Mouse (Mus musculus) heart, adult 8-10 months (tissue): ENCODE measurements around the gene Gm10681. TPM values are rescaled to one million over a fixed set of nuclear protein-coding genes. Genes with fewer than 3 reads are reported as not detected.
"Not testable (repeated sequence)": the region's sequence is repeated elsewhere in the genome, so short reads cannot be mapped to it uniquely, and the experiment has no call there.

Experiments
- DNase-seq: peaks from one replicate; pipeline ENCODE4 v3.0.0; 2022; ENCODE audit warnings: low spot score
- total RNA-seq, 4 experiments: library from RNA; stranded (reverse); gene quantifications; 2 replicates each; pipeline ENCODE4 v1.2.4; 2022

Gene Gm10681
- not detected for total RNA-seq

DNA sequence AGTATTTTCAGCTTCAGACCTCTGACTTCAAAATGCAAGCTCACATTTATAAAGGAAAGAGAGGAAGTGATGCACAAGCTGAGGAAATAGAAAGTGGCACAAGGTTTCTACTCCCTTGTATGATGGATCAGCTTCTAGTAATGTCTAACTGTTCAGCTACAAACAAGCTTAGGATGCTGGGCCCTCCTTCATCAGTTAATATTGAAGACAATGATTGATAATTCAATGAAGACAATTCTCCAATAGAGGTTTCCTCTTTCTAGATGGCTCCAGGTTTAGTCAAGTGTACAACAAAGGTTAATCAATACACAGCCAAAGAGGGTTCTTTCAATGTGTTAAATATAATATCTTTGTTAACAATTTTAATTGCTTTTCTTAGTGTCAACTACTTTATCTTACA lies at the start of gene Gm10681:
Gene Gm10681 (minus strand): TSS at position 101 of the 400 bp plus-strand sequence.
- DNase-seq = no peak

DNA sequence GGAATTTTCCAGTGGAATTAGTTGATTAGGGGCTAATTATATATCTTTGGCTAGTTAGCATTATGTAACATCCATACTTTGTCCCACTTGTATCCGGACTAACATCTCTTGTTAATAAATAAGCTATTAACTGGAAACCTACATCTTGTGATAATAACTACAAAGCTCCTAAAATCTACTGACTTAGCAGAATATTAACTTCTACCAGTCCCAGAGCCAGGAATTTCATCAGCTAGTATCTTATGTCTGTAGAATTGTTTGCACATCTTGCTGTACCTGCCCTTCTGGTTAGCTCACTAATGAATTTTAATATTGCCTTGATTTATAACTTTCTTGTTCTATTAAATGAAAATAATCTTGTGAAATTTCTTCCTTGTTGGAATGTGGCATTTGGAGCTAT lies 46.5 kb upstream of the Gm10681 start:
- DNase-seq = no peak

DNA sequence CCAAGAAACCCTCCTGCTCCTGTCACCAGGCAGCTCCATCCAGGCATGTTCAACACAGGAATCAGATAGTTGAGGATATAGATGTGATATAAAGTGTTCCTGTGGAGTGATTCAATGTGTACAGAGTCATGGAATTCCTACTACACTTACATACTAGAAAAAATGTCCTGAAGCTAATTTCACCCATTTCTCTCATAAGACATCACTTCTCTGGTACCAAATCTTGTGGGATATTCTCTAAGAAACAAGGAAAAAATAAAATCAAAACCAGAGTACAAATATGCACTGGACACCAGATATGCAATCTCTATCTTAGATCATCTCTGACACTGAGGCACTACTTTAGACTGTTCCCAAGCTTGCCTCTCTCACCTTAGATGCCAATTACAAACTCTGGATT lies 41.5 kb upstream of the Gm10681 start, which contains the start of gene Hsd3b5:
Gene Hsd3b5 (minus strand): TSS at position 101 of the 400 bp plus-strand sequence.
- DNase-seq = no peak

DNA sequence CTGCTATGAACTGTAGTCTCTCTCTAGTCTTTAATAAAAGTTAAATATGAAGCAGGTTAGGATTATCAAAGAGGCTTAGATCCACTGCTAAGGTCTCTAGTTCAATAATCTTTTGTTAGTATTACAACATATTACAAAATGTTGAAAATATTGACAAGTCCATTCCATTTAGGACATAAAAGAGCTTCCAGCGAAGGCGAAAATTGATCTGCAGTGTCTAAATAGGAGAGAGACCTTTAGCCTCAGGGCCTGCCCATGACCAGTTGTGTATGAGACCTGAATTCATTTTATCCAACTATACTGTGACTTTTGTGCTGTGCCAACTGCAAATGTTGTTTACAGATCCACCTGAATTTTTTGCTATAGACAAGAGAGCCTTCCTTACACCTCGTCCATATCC lies 41.0 kb upstream of the Gm10681 start:
- DNase-seq = no peak

DNA sequence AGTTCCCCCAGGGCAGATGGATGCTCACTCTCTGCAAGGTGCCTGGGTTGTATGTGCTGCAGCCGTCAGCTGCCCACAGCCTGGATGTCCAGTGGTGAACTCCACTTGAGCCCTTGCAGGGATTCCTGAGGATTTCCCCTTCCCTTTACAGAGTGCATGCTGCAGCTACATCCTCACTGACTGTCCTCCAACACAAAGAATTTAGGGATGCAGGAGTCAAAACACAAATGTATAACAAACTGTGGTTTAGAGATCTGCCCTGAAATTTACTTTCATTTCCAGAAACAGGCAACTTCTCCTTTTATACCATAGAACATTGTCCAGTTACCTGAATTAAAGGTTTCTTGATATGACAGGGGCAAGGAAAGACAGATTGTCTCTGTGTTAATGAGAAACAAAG lies 28.2 kb upstream of the Gm10681 start:
- DNase-seq = not testable (repeated sequence)

DNA sequence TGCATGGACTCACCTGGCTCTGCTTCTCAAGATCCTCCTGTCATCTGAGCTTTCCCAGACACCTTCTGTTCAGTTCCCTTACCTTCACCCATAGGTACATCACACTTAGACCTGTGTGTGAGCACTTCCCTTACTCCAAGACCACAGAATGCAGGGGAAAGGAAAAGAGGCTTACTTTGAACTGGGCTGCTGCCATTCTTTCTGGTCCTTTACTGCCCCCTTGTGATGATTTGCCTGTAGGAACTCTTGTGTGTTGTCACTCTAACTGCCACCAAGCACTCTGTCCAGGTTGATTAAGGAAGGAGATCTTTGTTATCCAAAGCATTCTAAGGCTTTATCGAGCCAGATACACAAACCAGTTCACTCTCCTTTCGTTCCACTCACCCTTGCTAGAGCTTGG lies 27.6 kb upstream of the Gm10681 start:
- DNase-seq = not testable (repeated sequence)

DNA sequence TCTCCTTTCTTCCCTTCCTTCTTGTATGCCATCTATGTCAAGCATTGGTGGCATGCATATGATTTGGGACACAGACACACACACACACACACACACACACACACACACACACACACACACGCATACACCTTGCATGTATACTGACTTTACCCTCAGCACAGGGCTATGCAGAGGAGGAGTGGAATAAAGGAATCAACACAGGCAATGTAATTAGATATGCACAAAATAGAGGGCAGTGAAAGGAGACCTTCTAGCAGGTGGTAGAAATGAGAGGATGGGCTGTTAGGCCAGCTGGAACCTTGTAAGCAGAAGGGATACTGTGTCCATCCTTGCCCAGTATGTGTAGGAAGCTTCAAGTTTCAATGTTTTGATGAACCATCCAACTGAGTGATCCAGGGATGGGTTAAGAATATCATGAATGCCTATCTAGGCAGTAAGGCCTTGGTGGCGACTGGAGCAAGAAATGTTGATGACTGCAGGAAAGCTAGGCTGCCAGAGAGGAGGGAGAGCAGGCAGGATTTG lies 25.9 kb upstream of the Gm10681 start:
- not testable (repeated sequence) for DNase-seq

DNA sequence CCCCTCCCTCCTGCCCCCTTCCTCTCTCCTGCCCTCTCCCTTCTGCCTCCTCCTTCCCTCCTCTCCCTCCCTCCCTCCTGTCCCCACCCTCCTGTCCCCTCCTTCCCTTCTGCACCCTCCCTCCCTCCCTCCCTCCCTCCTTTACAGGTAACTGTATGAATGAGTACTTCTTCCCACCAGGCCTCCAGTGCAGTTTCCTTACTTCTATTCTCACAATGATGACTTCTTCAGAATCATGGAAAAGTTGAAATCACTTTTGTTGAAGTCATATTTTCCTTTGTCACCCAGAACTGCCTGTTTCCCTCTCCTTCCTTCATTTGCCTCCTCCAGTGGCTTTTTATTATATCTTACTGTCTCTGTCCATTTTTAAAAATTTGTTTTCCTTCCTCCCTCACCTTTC lies 25.4 kb upstream of the Gm10681 start:
- no peak for DNase-seq

DNA sequence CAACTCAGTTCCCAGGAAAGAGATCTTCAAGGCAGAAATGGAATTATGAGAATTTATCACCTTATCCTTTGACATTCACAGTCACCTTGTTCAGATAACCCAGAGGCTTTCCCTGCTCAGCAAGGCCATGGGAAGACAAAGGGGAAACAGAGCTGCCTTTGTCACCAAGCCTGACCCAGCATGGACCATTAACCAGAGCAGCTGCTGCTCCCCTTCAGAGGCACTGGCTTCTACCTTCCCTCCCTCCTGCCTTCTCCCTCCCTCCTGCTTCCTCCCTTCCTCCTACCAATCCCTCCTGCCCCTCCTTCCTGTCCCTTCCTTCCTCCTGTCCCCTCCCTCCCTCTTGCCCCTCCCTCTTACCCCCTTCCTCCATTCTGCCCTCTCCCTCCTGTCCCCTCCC lies 24.9 kb upstream of the Gm10681 start:
- DNase-seq = not testable (repeated sequence)

DNA sequence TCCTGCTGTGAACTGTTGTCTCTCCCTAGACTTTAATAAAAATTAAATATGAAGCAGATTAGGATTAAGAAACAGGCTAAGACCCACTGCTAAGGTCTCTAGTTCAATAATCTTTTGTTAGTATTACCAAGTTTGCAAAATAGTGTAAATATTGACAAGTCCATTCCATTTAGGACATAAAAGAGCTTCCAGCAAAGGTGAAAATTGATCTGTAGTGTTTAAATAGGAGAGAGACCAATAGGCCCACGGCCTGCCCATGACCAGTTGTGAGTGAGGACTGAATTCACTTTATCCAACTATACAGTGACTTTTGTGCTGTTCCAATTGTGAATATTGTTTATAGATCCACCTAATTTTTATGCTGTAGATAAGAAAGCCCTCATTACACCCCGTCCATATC lies 886 bp downstream of the Gm10681 start:
- no peak for DNase-seq

DNA sequence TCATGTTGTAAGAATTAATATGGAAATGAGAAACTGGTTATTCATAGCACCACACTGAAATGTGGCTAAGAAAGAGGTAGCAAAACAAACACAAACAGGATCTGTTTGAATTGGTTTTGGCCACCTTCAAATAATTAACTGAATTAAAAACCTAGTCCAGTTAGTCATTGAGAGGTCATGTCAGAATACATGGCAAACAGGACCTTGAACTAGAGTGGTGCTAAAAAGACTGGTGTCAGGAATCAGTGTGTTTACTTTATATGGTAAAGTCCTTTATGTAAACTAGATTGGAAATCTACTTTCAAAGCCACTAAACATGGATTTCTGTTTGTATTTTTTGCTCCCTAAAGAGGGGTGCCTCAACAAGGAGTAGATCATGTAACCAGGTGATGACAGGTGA lies 6.0 kb downstream of the Gm10681 start:
- DNase-seq = not testable (repeated sequence)

DNA sequence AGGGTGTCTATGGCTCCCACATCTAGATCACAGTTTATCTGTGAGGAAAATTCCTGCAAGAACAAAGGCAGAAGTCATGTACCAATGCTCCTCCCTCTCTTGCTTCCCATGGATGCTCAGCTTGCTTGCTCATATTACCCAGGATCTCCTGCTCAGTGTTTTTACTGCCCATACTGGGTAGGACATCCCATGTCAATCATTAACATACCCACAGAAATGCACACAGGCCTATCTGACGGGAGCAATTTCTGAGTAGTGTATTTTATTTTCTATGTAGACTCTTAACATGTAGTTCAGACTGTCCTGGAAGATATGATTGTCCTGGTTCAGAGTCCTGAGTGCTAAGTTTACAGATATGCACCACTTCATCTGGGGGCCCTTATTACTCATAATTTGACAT lies 6.4 kb downstream of the Gm10681 start:
- not testable (repeated sequence) for DNase-seq

DNA sequence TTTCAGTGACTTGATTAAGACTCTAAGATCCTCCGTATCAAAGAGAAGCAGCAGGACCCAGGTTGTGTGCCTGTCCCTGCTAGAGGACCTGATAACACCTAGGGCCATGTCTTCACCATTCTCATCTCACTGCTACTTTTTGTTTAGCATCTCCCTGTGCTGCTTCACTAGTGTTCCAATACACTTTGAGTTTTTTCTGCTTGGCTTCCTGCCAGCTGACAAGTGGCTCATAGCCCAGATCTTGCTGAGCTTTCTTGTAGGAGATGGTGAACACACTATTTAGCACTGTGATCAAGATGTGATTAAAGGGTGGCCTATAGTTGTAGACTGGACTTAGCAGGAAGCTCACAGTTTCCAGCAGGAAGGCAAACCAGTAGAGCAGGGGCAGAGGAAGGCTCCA lies 7.6 kb downstream of the Gm10681 start:
- DNase-seq = not testable (repeated sequence)

DNA sequence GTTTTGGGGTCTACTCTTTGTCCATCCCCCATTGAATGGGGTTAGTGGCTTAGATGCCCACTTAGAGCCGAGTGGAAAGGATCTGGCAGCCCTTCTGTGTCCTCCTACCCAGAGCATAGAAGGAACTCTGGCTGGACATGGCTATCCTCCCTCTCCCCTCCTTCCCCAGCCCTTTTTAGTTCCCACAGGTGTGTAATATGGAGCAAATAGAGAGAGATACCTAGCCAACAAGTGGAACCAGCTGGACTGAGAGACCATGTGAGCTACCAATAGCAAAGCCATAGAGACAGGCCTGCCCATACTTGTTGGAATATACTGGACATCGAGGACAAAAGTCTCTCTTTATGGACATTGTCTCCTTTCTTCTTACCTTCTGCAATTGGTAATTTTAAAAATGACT lies 20.9 kb downstream of the Gm10681 start:
- DNase-seq = not testable (repeated sequence)

DNA sequence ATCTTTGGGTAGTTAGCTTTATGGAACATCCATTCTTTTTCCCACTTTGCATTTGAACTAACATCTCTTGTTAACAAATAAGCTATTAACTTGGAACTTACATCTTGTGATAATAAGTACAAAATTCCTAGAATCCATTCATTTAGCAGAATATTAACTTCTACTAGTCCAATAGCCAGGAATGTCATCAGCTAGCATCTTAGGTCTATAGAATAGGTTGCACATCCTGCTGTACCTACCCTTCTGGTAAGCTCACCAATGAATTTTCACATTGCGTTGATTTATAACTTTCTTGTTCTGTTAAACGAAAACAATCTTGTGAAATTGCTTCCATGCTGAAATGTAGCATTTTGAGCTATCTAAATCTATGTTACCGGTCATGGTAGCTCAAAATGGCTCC lies 23.7 kb downstream of the Gm10681 start:
- not testable (repeated sequence) for DNase-seq

DNA sequence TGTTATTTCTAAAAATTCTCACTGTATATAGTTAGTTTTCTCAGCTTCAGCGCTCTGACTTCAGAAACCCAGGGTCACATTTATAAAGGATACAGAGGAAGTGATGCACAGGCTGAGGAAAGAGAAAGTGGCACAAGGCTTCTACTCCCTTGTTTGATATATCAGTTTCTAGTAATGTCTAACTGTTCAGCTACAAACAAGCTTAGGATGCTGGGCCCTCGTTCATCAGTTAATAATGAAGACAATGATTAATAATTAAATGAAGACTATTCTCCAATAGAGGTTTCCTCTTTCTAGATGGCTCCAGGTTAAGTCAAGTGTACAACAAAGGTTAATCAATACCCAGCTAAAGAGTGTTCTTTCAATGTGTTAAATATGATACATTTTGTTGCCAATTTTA lies 24.8 kb downstream of the Gm10681 start:
- DNase-seq = not testable (repeated sequence)

DNA sequence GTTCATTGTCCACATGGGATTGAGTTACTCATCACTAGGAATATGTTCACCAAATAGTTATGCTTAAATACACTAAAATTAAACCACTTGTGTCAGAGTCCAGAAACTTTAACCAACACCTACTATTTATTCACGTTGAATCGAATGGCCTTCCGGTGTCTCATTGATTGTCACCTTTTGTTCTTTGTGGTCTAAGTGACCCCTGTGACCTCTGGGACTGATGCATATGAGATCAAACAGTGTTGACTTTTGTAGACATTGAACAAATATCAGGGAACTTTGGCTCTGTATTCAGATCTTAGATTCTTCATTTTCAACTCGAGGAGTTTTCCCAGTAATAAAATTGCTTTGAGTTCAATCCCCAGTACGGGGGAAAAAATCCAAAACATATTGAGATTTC lies 27.9 kb downstream of the Gm10681 start:
- not testable (repeated sequence) for DNase-seq

DNA sequence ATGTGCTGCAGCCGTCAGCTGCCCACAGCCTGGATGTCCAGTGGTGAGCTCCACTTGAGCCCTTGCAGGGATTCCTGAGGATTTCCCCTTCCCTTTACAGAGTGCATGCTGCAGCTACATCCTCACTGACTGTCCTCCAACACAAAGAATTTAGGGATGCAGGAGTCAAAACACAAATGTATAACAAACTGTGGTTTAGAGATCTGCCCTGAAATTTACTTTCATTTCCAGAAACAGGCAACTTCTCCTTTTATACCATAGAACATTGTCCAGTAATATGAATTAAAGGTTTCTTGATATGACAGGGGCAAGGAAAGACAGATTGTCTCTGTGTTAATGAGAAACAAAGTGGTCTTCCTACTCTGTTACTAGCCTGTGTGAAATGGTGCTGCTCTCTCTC lies 37.8 kb downstream of the Gm10681 start:
- not testable (repeated sequence) for DNase-seq

DNA sequence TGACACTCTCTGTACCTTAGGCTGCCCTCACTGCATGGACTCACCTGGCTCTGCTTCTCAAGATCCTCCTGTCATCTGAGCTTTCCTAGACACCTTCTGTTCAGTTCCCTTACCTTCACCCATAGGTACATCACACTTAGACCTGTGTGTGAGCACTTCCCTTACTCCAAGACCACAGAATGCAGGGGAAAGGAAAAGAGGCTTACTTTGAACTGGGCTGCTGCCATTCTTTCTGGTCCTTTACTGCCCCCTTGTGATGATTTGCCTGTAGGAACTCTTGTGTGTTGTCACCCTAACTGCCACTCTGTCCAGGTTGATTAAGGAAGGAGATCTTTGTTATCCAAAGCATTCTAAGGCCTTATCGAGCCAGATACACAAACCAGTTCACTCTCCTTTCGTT lies 38.4 kb downstream of the Gm10681 start:
- DNase-seq = not testable (repeated sequence)

DNA sequence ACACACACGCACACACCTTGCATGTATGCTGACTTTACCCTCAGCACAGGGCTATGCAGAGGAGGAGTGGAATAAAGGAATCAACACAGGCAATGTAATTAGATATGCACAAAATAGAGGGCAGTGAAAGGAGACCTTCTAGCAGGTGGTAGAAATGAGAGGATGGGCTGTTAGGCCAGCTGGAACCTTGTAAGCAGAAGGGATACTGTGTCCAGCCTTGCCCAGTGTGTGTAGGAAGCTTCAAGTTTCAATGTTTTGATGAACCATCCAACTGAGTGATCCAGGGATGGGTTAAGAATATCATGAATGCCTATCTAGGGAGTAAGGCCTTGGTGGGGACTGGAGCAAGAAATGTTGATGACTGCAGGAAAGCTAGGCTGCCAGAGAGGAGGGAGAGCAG lies 40.1 kb downstream of the Gm10681 start:
- not testable (repeated sequence) for DNase-seq

DNA sequence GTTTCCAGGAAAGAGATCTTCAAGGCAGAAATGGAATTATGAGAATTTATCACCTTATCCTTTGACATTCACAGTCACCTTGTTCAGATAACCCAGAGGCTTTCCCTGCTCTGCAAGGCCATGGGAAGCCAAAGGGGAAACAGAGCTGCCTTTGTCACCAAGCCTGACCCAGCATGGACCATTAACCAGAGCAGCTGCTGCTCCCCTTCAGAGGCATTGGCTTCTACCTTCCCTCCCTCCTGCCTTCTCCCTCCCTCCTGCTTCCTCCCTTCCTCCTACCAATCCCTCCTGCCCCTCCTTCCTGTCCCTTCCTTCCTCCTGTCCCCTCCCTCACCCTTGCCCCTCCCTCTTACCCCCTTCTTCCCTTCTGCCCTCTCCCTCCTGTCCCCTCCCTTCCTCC lies 41.0 kb downstream of the Gm10681 start:
- not testable (repeated sequence) for DNase-seq

DNA sequence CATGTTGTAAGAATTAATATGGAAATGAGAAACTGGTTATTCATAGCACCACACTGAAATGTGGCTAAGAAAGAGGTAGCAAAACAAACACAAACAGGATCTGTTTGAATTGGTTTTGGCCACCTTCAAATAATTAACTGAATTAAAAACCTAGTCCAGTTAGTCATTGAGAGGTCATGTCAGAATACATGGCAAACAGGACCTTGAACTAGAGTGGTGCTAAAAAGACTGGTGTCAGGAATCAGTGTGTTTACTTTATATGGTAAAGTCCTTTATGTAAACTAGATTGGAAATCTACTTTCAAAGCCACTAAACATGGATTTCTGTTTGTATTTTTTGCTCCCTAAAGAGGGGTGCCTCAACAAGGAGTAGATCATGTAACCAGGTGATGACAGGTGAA lies 63.6 kb downstream of the Gm10681 start:
- DNase-seq = not testable (repeated sequence)

DNA sequence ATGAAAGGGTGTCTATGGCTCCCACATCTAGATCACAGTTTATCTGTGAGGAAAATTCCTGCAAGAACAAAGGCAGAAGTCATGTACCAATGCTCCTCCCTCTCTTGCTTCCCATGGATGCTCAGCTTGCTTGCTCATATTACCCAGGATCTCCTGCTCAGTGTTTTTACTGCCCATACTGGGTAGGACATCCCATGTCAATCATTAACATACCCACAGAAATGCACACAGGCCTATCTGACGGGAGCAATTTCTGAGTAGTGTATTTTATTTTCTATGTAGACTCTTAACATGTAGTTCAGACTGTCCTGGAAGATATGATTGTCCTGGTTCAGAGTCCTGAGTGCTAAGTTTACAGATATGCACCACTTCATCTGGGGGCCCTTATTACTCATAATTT lies 64.1 kb downstream of the Gm10681 start:
- not testable (repeated sequence) for DNase-seq

DNA sequence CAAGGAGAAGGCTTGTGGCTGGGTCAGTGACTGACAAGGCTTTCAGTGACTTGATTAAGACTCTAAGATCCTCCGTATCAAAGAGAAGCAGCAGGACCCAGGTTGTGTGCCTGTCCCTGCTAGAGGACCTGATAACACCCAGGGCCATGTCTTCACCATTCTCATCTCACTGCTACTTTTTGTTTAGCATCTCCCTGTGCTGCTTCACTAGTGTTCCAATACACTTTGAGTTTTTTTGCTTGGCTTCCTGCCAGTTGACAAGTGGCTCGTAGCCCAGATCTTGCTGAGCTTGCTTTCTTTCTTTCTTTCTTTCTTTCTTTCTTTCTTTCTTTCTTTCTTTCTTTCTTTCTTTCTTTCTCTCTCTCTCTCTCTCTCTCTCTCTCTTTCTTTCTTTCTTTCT lies 65.8 kb downstream of the Gm10681 start:
- DNase-seq = not testable (repeated sequence)
